Mouse (Mus musculus) hindlimb bud, embryonic 11.5 days (tissue): ENCODE measurements around the gene Acta1.

Experiments used
- DNase-seq: peaks from one replicate; pipeline ENCODE4 v3.0.0-alpha.2; 2012; ENCODE audit warnings: low read depth, low spot score; ENCODE audit errors: extremely low spot score

Gene Acta1

GRCm38 (mm10) chr8:123846509-123846908 lies 48.0 kb downstream of the Acta1 start:
- DNase-seq: no peak

- DNase-seq: no peak
These were observed 48.6 kb downstream of the Acta1 start for GRCm38 (mm10) chr8:123845991-123846390.

- no peak for DNase-seq
These were observed 49.4 kb downstream of the Acta1 start for GRCm38 (mm10) chr8:123845114-123845513.

GRCm38 (mm10) chr8:123844341-123844740 lies 50.2 kb downstream of the Acta1 start:
- no peak for DNase-seq

DNA sequence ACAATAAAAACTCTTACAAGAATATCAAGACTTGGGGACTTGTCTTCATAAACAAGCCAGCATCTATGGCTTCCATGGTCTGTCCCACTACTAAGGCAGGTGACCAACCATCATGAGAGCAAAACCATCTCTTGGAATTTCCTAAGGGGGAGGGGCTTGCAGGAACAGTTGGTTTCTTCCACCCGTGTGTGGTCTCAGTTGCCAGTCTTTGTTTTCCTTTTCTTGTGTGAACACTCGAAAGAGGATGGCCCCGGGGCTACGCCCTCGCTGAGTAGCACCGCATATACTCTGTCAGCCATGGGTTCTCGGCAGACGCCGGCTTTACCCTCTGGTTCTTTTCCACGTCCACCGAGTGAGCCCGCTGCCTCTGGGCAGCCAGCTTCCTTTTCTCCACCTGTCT lies 52.5 kb downstream of the Acta1 start:
- no peak for DNase-seq
